ENCODE assay signal across 8 mouse cellular contexts in the genomic region with DNA sequence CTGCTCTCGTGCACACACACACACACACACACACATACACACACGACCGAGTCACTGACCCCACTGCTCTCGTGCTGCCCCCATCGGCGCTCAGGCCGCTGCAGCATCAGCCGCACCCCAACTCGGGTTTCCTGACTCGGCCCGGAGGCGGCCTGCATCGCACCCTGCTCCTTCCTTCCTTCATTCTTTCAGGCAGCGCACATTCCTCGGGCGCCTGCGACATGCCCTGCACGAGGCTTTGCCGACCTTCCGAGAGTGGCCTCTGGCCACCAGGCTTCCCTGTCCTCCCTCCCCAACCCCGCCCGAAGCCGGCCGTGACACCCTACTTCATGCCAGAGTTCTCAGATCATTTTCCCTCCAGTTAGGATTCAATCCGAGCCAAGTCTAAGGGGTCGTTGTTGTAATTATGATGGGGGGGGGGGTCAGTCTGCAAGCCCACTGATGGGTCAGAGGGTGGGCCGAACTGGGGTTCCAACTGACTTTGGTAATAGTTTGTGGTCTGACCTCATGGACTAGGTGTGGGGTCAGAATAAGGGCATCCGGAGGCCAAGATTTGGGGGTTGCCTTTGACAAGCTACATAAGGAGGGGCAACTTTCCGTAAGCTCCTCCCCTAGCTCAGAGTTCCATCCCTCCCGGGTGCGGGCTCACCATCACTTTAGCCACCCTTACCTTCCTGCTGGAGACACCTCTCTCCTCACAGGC. TPM values are rescaled to one million over a fixed set of nuclear protein-coding genes. Genes with fewer than 3 reads are reported as not detected.
DNase-seq lines count a peak whose midpoint lies in the region; ATAC-seq and TF ChIP-seq lines count a peak whose summit lies in the region.

No protein-coding gene starts in this region.

- peaks cover 2% of the 10 kb centered on the region; the same call in 1 of the 2 replicates for H3K9me3 ChIP-seq in embryonic facial prominence, embryonic 10.5 days
- H3K9me3 ChIP-seq in heart, embryonic 14.5 days (ENCODE audit: control insufficient read depth, low read length), result no peaks in the 10 kb centered on the region
- H3K9me3 ChIP-seq in kidney, postnatal 0 days (replicated peaks; ENCODE audit: low read length), result no peaks in the 10 kb centered on the region

- 0 out of 2 replicates have a peak, but pooled peaks cover 5% of the 10 kb centered on the region for H3K27me3 ChIP-seq in embryonic facial prominence, embryonic 10.5 days (replicated peaks; ENCODE audit: low read depth, poor library complexity, severe bottlenecking)
- H3K27me3 ChIP-seq in heart, embryonic 14.5 days (ENCODE audit: control insufficient read depth, insufficient read depth, low read length), result peaks cover 13% of the 10 kb centered on the region
- H3K27me3 ChIP-seq in kidney, postnatal 0 days (ENCODE audit: insufficient read depth, low read length), result no peaks in the 10 kb centered on the region
- no peaks in the 10 kb centered on the region; the same call in 1 of the 2 replicates for H3K27me3 ChIP-seq in testis, adult 2 months (ENCODE audit: control insufficient read depth, insufficient read depth, low read length)

- H3K4me2 ChIP-seq in heart, embryonic 14.5 days (ENCODE audit: low read length), result peak overlapping the region; percentile 86
- peak overlapping the region; percentile 56; the same call in 1 of the 2 replicates for H3K4me2 ChIP-seq in kidney, postnatal 0 days (ENCODE audit: low read length)

- 4% methylated on average over 31 of the region's 31 CpGs for WGBS in embryonic facial prominence, embryonic 10.5 days
- WGBS in heart, embryonic 14.5 days, result 9% methylated on average over 31 of the region's 31 CpGs
- WGBS in kidney, postnatal 0 days, result 3% methylated on average over 31 of the region's 31 CpGs

- ATAC-seq in heart, embryonic 14.5 days (ENCODE audit: insufficient number of reproducible peaks, insufficient read depth, low FRiP score, low read depth), result no peak; the same call in 1 of the 2 replicates
- peak; percentile 5; the same call in 1 of the 2 replicates for ATAC-seq in kidney, postnatal 0 days (replicated peaks; ENCODE audit: low FRiP score, low read depth)

- TF ChIP-seq POLR2A in testis, adult 2 months (IDR thresholded peaks at IDR 0.05; ENCODE audit: control insufficient read depth, low read depth, low read length), result 0 out of 2 replicates have a peak, but pooled peaks have one; percentile 13

- peaks cover 13% of the 10 kb centered on the region for H3K36me3 ChIP-seq in embryonic facial prominence, embryonic 10.5 days (replicated peaks)
- H3K36me3 ChIP-seq in heart, embryonic 14.5 days (ENCODE audit: control insufficient read depth, insufficient read depth, low read length), result peaks cover 7% of the 10 kb centered on the region
- H3K36me3 ChIP-seq in kidney, postnatal 0 days (ENCODE audit: insufficient read depth, low read length), result peaks cover 4% of the 10 kb centered on the region; the same call in 1 of the 2 replicates
- no peaks in the 10 kb centered on the region for H3K36me3 ChIP-seq in testis, adult 2 months (ENCODE audit: control insufficient read depth, insufficient read depth, low read length)

- H3K9ac ChIP-seq in heart, embryonic 14.5 days (ENCODE audit: low read length), result peak overlapping the region; percentile 57
- no peak overlapping the region for H3K9ac ChIP-seq in kidney, postnatal 0 days (ENCODE audit: low read depth, low read length)

- DNase-seq in ZHBTc4 (ENCODE audit: low read depth, low spot score), result peak; percentile 61
- DNase-seq in embryonic facial prominence, embryonic 10.5 days (ENCODE audit: low spot score), result peak; percentile 82
- no peak for DNase-seq in kidney, postnatal 0 days (ENCODE audit: low spot score)
- peak; percentile 64 for DNase-seq in lung, postnatal 25 days (ENCODE audit: low spot score)
- no peak for DNase-seq in right cerebral cortex, postnatal 25 days
- no peak for DNase-seq in frontal cortex, postnatal 14 days (ENCODE audit: low spot score in 2 of 2)

- peak overlapping the region; percentile 94 for H3K27ac ChIP-seq in embryonic facial prominence, embryonic 10.5 days (replicated peaks)
- H3K27ac ChIP-seq in heart, embryonic 14.5 days (replicated peaks in 1 of 2; ENCODE audit: control insufficient read depth in 1 of 2, insufficient read depth in 1 of 2, low read depth in 2 of 2, low read length in 2 of 2), result peak overlapping the region; percentile 87 to 97
- H3K27ac ChIP-seq in kidney, postnatal 0 days, result peak overlapping the region; percentile 91
- H3K27ac ChIP-seq in testis, adult 2 months (ENCODE audit: control insufficient read depth, insufficient read depth, low read depth, low read length), result 0 out of 2 replicates have a peak overlapping the region, but pooled peaks have one; percentile 26

- TF ChIP-seq CTCF in kidney, postnatal 0 days (IDR thresholded peaks at IDR 0.05; ENCODE audit: low read depth), result 0 out of 2 replicates have a peak, but pooled peaks have one; percentile 3
- TF ChIP-seq CTCF in testis, adult 2 months (IDR thresholded peaks at IDR 0.05; ENCODE audit: control insufficient read depth, insufficient read depth, insufficient replicate concordance, low read depth, low read length), result no peak

- H3K4me3 ChIP-seq in embryonic facial prominence, embryonic 10.5 days, result peak overlapping the region; percentile 82
- peak overlapping the region; percentile 30 to 34; a peak in 3 of 4 replicates for H3K4me3 ChIP-seq in heart, embryonic 14.5 days (ENCODE audit: control insufficient read depth in 1 of 2, insufficient read depth in 1 of 2, low read depth in 1 of 2, low read length in 2 of 2)
- no peak overlapping the region for H3K4me3 ChIP-seq in kidney, postnatal 0 days (replicated peaks; ENCODE audit: low read depth, low read length)
- peak overlapping the region; percentile 54 for H3K4me3 ChIP-seq in testis, adult 2 months (ENCODE audit: control insufficient read depth, low read depth, low read length)

- peaks cover 77% of the 10 kb centered on the region for H3K4me1 ChIP-seq in embryonic facial prominence, embryonic 10.5 days
- H3K4me1 ChIP-seq in heart, embryonic 14.5 days (ENCODE audit: control insufficient read depth in 2 of 2, insufficient read depth in 2 of 2, low read length in 2 of 2), result peaks cover 16 to 23% of the 10 kb centered on the region in 2 experiments
- no peaks in the 10 kb centered on the region; the same call in none of the 2 replicates for H3K4me1 ChIP-seq in kidney, postnatal 0 days (replicated peaks; ENCODE audit: insufficient read depth, low read length)
- H3K4me1 ChIP-seq in testis, adult 2 months (ENCODE audit: control insufficient read depth, insufficient read depth, low read length), result peaks cover 17% of the 10 kb centered on the region

RNA-seq across cellular contexts. Expression of a gene that starts 5.2 kb away (rescaled TPM):
- polyA plus RNA-seq in embryonic facial prominence, embryonic 10.5 days (2016; fragmentation: Nextera tagmentation; extraction: Ambion mirVana), result 593 and 611 TPM in 2 replicates
- 247 and 296 TPM in 2 replicates for polyA plus RNA-seq in heart, embryonic 14.5 days (2014; fragmentation: Nextera tagmentation; extraction: Ambion mirVana)
- polyA plus RNA-seq in kidney, postnatal 0 days (2015; fragmentation: Nextera tagmentation; extraction: Ambion mirVana), result 764 and 829 TPM in 2 replicates
- polyA plus RNA-seq in testis, adult 2 months (2012; rRNA removed), result 8.0 and 16.8 TPM in 2 replicates

RNA-seq across cellular contexts. Expression of a gene that starts 23.7 kb away (rescaled TPM):
- polyA plus RNA-seq in embryonic facial prominence, embryonic 10.5 days (2016; fragmentation: Nextera tagmentation; extraction: Ambion mirVana), result 6.2 TPM in 2 replicates
- 2.5 and 3.1 TPM in 2 replicates for polyA plus RNA-seq in heart, embryonic 14.5 days (2014; fragmentation: Nextera tagmentation; extraction: Ambion mirVana)
- polyA plus RNA-seq in kidney, postnatal 0 days (2015; fragmentation: Nextera tagmentation; extraction: Ambion mirVana), result 3.2 and 3.8 TPM in 2 replicates
- polyA plus RNA-seq in testis, adult 2 months (2012; rRNA removed), result 0.58 and 1.0 TPM in 2 replicates

RNA-seq across cellular contexts. Expression of a gene that starts 57.7 kb away (rescaled TPM):
- 4.2 and 5.3 TPM in 2 replicates for polyA plus RNA-seq in embryonic facial prominence, embryonic 10.5 days (2016; fragmentation: Nextera tagmentation; extraction: Ambion mirVana)
- polyA plus RNA-seq in heart, embryonic 14.5 days (2014; fragmentation: Nextera tagmentation; extraction: Ambion mirVana), result 1.3 and 1.5 TPM in 2 replicates
- 2.7 and 3.0 TPM in 2 replicates for polyA plus RNA-seq in kidney, postnatal 0 days (2015; fragmentation: Nextera tagmentation; extraction: Ambion mirVana)
- polyA plus RNA-seq in testis, adult 2 months (2012; rRNA removed), result 4.1 and 6.7 TPM in 2 replicates

Comparison
In these comparisons a context has a peak if more than half of its experiments do, and no peak if none do; other contexts are left out.
1. DNase-seq: peak in ZHBTc4 (single experiment), embryonic facial prominence, embryonic 10.5 days (single experiment) and lung, postnatal 25 days (single experiment); none in kidney, postnatal 0 days (single experiment), right cerebral cortex, postnatal 25 days (single experiment) and frontal cortex, postnatal 14 days (0 of 2).
2. H3K27ac ChIP-seq: peak in every context shown above with its lines; median percentile 94 in embryonic facial prominence, embryonic 10.5 days; 92 in heart, embryonic 14.5 days; 91 in kidney, postnatal 0 days; 26 in testis, adult 2 months.
3. RNA of a gene that starts 5.2 kb away (polyA plus RNA-seq): 764 to 829 TPM in kidney, postnatal 0 days, 593 to 611 TPM in embryonic facial prominence, embryonic 10.5 days and 247 to 296 TPM in heart, embryonic 14.5 days; 8.0 to 16.8 TPM in testis, adult 2 months; every median in the first group is over 10 times any median in the second.